Mouse (Mus musculus): ENCODE data around the gene Gpha2. TPM values are rescaled to one million over a fixed set of nuclear protein-coding genes. Genes with fewer than 3 reads are reported as not detected.
A peak's percentile ranks its signal among the peaks of the same experiment; 100 is the strongest.

The Gpha2 gene
- total RNA-seq, 2 experiments from 2014 or later: not detected

DNA sequence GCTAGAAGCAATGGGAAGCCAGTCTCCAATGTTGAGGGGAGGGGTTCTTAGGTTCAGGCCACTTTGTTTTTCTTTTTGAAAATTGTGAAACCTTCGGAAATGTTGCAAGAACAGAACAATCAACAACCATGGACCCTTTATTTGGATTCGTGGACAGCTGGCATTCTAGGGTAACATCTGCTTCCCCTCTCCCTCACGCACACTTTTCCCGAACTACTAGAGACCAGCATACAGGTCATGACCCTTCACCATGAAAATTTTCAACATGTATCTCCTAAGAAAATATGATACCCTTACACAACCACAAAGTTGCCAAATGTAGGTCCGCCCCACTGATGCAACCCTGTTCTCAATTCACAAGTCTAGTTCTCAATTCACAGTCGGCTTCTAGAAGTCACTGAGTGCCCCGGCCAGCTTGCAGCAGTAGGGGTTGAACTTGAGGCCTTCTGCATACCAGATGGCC lies 42.5 kb downstream of the Gpha2 start:
- intact Hi-C loops (cut with DNase I): loop anchor here (1.0 kb wide), 1 partner anchor 36 kb away; no protein-coding TSS in a partner anchor
- no peak for DNase-seq
- H3K4me3 ChIP-seq: no peak overlapping the region
- peak overlapping the region; percentile 70 for H3K27ac ChIP-seq
- TF ChIP-seq CTCF (IDR thresholded peaks at IDR 0.05): no peak

DNA sequence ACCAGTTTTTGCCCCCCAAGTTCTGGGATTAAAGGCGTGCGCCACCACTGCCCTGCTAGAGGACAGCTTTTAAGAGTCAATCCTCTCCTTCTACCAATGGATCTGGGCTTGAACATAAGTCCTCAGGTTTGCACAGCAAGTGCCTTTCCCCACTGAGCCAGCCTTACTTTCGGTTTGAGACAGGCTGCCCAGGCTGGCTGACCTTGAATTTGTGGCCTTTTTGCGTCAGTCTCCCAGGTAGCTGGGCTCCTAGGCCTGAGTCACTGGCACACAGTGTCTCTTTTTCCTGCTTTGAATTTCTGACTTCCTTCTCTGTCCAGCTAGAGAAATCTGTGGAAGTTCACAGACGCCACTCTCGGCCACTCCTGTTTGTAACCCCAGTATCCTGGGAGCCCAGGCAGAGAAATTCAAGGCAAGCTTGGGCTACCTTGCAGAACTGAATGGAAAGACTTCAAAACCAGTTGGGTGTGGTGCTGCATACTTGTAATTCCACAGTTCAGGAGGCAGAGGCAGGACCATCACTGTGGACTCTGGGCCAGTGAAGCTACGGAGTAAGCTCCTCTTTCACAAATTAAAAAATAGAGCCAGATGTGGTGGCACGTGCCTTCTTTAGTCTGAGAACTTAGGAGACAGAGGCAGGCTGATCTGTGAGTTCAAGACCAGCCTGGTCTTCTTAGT lies 43.8 kb downstream of the Gpha2 start:
- no peak overlapping the region for H3K4me3 ChIP-seq
- no peak for DNase-seq
- TF ChIP-seq CTCF (IDR thresholded peaks at IDR 0.05): no peak
- H3K27ac ChIP-seq: peak overlapping the region; percentile 38
- intact Hi-C loops (cut with DNase I): no loop called here

DNA sequence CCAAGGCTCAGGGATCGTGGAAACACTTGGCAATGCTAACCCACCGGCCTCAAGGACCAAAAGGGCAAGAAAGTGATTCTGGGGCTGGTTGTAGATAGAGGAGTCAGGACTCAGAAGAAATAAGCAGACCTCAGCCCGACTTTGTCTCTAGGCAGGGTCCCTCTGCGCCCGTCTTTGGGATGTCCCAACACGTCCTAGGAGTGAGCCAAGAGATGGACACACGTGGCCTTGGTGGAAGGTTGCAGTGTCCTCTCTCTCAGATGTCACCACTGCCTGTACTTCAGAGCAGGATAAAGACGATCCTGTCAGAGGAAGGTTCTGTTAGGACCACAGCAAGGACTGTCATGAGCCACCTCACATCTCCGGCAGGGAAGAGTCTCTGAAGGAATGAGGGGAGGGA lies 44.5 kb downstream of the Gpha2 start:
- intact Hi-C loops (cut with DNase I): no loop called here
- TF ChIP-seq CTCF (IDR thresholded peaks at IDR 0.05): no peak
- Histone ChIP-seq H3K27ac (no peak overlapping the region), H3K4me3 (no peak overlapping the region)
- no peak for DNase-seq

DNA sequence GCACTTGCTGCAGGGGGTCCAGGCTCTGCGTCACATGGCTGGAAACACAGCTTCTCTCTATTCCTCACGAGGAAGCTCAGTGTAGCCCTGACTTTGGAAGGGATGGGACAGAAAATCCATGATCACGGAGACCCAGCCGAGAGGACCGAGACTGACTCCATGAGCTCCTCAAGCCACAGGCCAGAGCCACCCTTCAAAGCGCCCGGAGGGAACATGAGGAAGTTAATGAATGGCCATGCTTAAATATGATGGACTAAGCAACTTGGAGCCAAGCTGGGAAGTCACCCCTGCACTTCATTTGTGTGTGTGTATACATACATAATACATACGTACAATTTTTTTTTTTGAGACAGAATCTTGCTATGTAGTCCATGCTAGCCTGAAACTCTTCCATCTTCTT lies 45.0 kb downstream of the Gpha2 start:
- intact Hi-C loops (cut with DNase I): no loop called here
- DNase-seq: no peak
- 0 out of 2 replicates have a peak overlapping the region, but pooled peaks have one; percentile 12 for H3K27ac ChIP-seq
- H3K4me3 ChIP-seq: no peak overlapping the region
- no peak for TF ChIP-seq CTCF (IDR thresholded peaks at IDR 0.05)

DNA sequence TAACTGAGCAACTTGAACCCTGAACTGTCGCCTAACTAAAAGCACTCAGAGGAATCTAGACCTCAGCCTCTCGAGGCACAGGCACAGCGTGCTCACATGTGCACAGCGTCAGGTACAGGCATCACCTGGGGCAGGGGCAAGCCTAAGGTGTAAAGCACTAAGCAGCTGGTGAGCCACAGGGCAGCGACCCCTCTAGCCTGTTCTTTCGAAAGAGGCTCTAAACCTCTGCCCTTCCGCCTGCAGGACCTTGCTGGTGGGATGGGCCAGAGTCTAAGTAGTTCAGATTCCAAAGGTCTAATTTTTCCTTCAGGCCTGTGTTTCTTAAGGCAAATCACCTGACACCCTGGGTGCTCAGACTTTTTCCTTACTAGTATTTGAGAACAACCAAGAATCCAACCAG lies 45.9 kb downstream of the Gpha2 start:
- peak overlapping the region; percentile 81 for H3K27ac ChIP-seq
- intact Hi-C loops (cut with DNase I): no loop called here
- no peak for DNase-seq
- no peak overlapping the region for H3K4me3 ChIP-seq
- no peak for TF ChIP-seq CTCF (IDR thresholded peaks at IDR 0.05)

DNA sequence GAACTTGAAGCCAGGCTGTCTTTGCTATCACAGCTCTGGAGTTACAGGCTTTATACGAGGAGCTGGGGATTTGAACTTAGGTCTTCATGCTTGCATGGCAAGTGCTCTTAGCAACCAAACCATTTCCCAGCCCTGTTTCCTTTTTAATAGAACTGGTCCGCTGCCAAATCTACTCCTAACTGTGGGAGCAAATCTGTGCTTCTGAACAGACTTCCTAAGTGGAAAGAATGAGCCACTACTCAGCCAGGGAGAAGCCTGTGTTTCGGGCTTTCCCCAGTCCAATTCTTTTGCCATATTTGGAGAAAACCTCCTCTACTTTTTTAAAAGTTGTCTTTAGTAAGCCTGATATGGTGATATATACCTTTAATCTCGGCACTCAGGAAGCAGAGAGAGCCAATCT lies 46.6 kb downstream of the Gpha2 start:
- no peak for TF ChIP-seq CTCF (IDR thresholded peaks at IDR 0.05)
- Histone ChIP-seq H3K4me3 (no peak overlapping the region), H3K27ac (peak overlapping the region; percentile 81)
- no peak for DNase-seq
- intact Hi-C loops (cut with DNase I): no loop called here

DNA sequence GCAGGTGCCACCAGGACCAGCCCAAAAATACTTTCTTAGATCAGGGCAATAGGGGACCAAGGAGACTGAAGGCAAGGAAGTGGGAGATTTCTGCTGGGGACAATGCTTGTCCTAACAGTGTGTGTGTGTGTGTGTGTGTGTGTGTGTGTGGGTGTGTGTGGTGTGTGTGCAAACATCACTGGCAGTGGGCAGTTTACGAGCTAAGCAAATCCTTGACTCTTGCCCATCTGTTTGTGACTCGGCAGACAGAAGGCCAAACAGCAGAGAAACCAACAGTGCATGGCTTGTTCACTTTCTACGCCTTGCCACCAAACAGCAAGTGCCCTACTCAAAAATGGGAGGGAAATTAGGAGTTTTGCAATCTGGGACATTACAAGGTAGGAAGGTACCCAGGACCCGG lies 47.4 kb downstream of the Gpha2 start:
- TF ChIP-seq CTCF (IDR thresholded peaks at IDR 0.05): no peak
- no peak for DNase-seq
- Histone ChIP-seq H3K4me3 (no peak overlapping the region), H3K27ac (peak overlapping the region; percentile 81)
- intact Hi-C loops (cut with DNase I): no loop called here

DNA sequence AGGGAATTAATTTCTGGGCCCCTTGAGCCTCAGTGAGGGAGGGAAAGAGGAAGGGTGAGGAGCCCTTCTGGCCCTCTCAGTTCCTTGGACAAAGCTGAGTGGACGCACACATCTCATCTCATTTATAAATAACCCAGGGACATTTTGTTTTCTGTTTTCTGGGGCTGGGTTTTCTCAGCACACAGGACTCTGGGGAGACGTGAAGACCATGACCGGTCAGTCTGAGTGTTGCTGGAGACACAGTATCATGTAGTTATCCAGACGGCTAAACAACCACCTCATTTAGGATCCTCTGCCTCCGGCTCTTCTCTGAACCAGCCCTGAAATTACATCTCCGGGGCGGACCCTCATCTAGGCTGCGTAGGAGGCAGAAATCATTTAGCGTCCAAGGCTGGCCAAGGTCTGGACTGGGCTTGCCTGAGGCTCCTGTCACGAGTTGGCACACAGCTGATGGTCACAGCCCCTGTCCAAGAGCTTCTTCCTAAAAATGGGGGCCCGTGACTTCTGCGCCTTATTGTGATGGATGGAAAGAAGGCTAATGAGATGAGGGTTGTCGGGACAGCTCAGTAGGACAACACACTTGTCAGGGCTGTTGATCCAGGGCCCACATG lies 47.9 kb downstream of the Gpha2 start:
- no peak overlapping the region for H3K4me3 ChIP-seq
- peak overlapping the region; percentile 81 for H3K27ac ChIP-seq
- peak; percentile 50 for DNase-seq
- TF ChIP-seq CTCF (IDR thresholded peaks at IDR 0.05): no peak
- intact Hi-C loops (cut with DNase I): no loop called here

DNA sequence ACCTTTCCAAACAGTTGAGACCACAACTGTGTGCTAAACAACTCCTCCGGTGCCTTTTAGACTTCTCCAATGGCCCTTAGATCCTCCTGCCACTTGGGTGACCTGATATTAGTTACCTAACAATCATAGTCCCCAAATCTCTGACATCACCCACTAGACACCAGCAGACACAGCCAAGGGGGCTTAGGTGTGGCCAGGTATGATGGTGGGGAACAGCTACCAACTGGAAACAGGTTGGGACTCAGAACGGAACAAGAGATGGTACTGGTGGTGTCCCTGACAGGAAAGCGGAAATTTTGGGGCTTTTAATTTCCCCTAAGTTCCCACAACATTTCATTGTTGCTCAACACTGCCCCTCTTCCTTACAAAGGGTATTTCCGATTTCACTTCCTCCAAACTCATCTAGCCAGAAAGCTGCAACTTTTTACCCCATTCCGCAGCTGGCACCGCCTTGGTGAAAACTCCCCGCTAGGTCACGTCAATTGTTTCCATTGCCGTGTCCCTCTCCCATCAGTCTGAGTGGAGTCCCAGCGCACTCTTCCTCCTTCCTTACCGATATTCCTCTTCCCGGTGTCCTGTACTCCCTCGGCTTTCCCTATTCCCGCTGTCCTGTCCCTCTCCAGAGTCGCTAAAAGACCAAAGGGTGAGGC lies 49.7 kb downstream of the Gpha2 start:
- no peak; the same call in 1 of the 2 replicates for TF ChIP-seq CTCF (IDR thresholded peaks at IDR 0.05)
- H3K4me3 ChIP-seq: peak overlapping the region; percentile 98
- peak overlapping the region; percentile 97 for H3K27ac ChIP-seq
- intact Hi-C loops (cut with DNase I): loop anchor here (2.0 kb wide), 1 partner anchor 29 kb away; no protein-coding TSS in a partner anchor
- no peak for DNase-seq

DNA sequence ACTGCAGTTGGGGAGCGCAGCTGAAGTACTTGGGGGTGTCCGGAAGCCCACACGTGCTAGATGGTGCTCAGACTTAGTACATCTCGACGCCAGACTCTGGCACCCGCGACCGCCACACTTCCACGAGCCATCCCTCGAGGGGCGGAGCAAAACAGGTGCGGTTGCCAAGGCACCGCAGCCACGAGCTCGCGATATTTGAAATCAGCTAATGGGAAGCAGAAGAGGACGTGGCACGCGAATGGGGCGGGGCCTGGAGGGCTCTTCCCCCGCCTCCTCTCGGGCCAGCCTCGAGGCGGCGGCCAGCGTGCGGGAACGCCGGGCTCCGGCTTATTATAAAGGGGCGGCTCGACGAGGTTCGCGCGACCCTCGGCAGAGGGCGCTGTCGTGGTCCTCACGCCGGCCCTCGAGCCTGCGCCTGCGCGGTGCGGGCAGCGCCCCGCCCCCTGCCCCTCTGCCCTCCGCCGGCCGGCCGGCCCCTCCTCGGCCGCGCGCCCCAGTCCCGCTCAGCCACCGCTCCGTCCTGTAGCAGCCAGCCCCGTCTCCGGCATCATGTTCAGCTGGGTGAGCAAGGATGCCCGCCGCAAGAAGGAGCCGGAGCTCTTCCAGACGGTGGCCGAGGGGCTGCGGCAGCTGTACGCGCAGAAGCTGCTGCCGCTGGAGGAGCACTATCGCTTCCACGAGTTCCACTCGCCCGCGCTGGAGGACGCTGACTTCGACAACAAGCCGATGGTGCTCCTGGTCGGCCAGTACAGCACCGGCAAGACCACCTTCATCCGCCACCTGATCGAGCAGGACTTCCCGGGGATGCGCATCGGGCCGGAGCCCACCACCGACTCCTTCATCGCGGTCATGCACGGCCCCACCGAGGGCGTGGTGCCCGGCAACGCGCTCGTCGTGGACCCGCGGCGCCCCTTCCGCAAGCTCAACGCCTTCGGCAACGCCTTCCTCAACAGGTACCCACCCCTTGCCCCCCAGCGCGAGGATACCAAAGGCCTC lies 50.5 kb downstream of the Gpha2 start, which contains the start of gene Ehd1:
Gene Ehd1 (plus strand): TSS at position 300 of the 996 bp plus-strand sequence.
- intact Hi-C loops (cut with DNase I): loop anchor here (2.0 kb wide), 1 partner anchor 28 kb away; no protein-coding TSS in a partner anchor
- DNase-seq: peak; percentile 99
- H3K27ac ChIP-seq: peak within 1 kb of the TSS; percentile 97
- TF ChIP-seq CTCF (IDR thresholded peaks at IDR 0.05): peak; percentile 89
- peak within 1 kb of the TSS; percentile 98 for H3K4me3 ChIP-seq

Small RNAs within 50 kb of the gene (microRNA-seq; reads per million reads assigned to microRNA genes)
- 126 reads per million, percentile 48 among the genes with 10 or more reads in this experiment for gene Mir192
- gene Mir194-2: 76.6 reads per million, percentile 39 among the genes with 10 or more reads in this experiment

Other genes with a start within 250 kb of the Gpha2 start
- not detected for gene Slc22a20, start 240.2 kb upstream of the Gpha2 start, total RNA-seq (2021)
- gene Capn1, start 210.5 kb upstream of the Gpha2 start, total RNA-seq (2021): 10 to 100 TPM; 87.0 to 93.7 TPM
- gene Syvn1, start 179.8 kb upstream of the Gpha2 start, total RNA-seq (2021): 10 to 100 TPM; 17.1 to 20.6 TPM
- 10 to 100 TPM; 24.6 to 30.9 TPM for gene Mrpl49, start 168.6 kb upstream of the Gpha2 start, total RNA-seq (2021)
- gene Fau, start 168.5 kb upstream of the Gpha2 start, total RNA-seq (2021): 100 to 1,000 TPM; 410 to 473 TPM
- gene Znhit2, start 165.2 kb upstream of the Gpha2 start, total RNA-seq (2021): 1 to 10 TPM; 8.3 to 8.5 TPM
- 1 to 10 TPM; 4.6 TPM for gene Tm7sf2, start 158.0 kb upstream of the Gpha2 start, total RNA-seq (2021)
- gene Vps51, start 149.1 kb upstream of the Gpha2 start, total RNA-seq (2021): 10 to 100 TPM; 20.6 to 23.9 TPM
- gene Tmem262, start 146.3 kb upstream of the Gpha2 start, total RNA-seq (2021): not detected
- gene Gm28374, start 144.1 kb upstream of the Gpha2 start, total RNA-seq (2021): not detected
- gene Zfpl1, start 141.4 kb upstream of the Gpha2 start, total RNA-seq (2021): 10 to 100 TPM; 11.2 to 13.1 TPM
- gene Cdca5, start 141.4 kb upstream of the Gpha2 start, total RNA-seq (2021): not detected
- gene AC131692.1, start 132.0 kb upstream of the Gpha2 start, total RNA-seq (2021): not detected
- gene Naaladl1, start 120.6 kb upstream of the Gpha2 start, total RNA-seq (2021): not detected
- gene Sac3d1, start 107.7 kb upstream of the Gpha2 start, total RNA-seq (2021): 1 to 10 TPM; 9.2 to 9.3 TPM
- gene Snx15, start 98.1 kb upstream of the Gpha2 start, total RNA-seq (2021): 10 to 100 TPM in 1 of 2 experiments, 1 to 10 TPM in 1; 9.0 to 10.0 TPM
- under 1 TPM; 0.23 to 0.75 TPM for gene Batf2, start 85.4 kb upstream of the Gpha2 start, total RNA-seq (2021)
- gene Arl2, start 84.8 kb upstream of the Gpha2 start, total RNA-seq (2021): 10 to 100 TPM; 57.5 to 70.8 TPM
- not detected for gene Majin, start 42.0 kb upstream of the Gpha2 start, total RNA-seq (2021)
- 10 to 100 TPM; 35.6 to 37.7 TPM for gene Ppp2r5b, start 9.5 kb downstream of the Gpha2 start, total RNA-seq (2021)
- gene Atg2a, start 15.3 kb downstream of the Gpha2 start, total RNA-seq (2021): 10 to 100 TPM; 18.4 to 19.0 TPM
- 10 to 100 TPM; 28.4 to 32.3 TPM for gene Ehd1, start 50.3 kb downstream of the Gpha2 start, total RNA-seq (2021)
- gene Cdc42bpg, start 80.1 kb downstream of the Gpha2 start, total RNA-seq (2021): 1 to 10 TPM; 6.0 to 6.4 TPM
- gene Men1, start 108.6 kb downstream of the Gpha2 start, total RNA-seq (2021): 1 to 10 TPM; 7.0 to 7.8 TPM
- 10 to 100 TPM; 13.1 to 14.2 TPM for gene Map4k2, start 114.8 kb downstream of the Gpha2 start, total RNA-seq (2021)
- 10 to 100 TPM; 95.2 to 98.6 TPM for gene Sf1, start 137.3 kb downstream of the Gpha2 start, total RNA-seq (2021)
- over 10,000 TPM in 1 of 2 experiments, 1,000 to 10,000 TPM in 1; 6,181 to 10,031 TPM for gene Pygm, start 158.0 kb downstream of the Gpha2 start, total RNA-seq (2021)
- gene Rasgrp2, start 173.0 kb downstream of the Gpha2 start, total RNA-seq (2021): 10 to 100 TPM; 14.9 to 24.6 TPM
- 1 to 10 TPM in 1 of 2 experiments, under 1 TPM in 1; 0.77 to 2.0 TPM for gene Nrxn2, start 192.4 kb downstream of the Gpha2 start, total RNA-seq (2021)